Mouse (Mus musculus) bone marrow macrophage, adult 2 months (primary cell): ENCODE measurements around the gene 1110032F04Rik. TPM values are rescaled to one million over a fixed set of nuclear protein-coding genes. Genes with fewer than 3 reads are reported as not detected.
"Not testable (repeated sequence)": the region's sequence is repeated elsewhere in the genome, so short reads cannot be mapped to it uniquely, and the experiment has no call there.

Source experiments
- H3K27ac ChIP-seq: 2 replicates; pipeline ENCODE4 v1.5.1; 2012; ENCODE audit warnings: low read depth, low read length; ENCODE audit not compliant: insufficient read depth
- H3K4me1 ChIP-seq: 2 replicates; pipeline ENCODE4 v1.6.1; 2012; ENCODE audit warnings: low read length; ENCODE audit not compliant: control insufficient read depth, insufficient read depth
- H3K4me3 ChIP-seq: 2 replicates; pipeline ENCODE4 v1.5.1; 2012; ENCODE audit warnings: mild to moderate bottlenecking, low read length, moderate library complexity; ENCODE audit not compliant: insufficient read depth
- CTCF ChIP-seq: IDR thresholded peaks from 2 replicates; pipeline ENCODE4 v1.5.1; 2012; ENCODE audit warnings: low read depth, mild to moderate bottlenecking, low read length, moderate library complexity
- POLR2A ChIP-seq: IDR thresholded peaks from 2 replicates; pipeline ENCODE4 v1.6.1; 2012; ENCODE audit warnings: mild to moderate bottlenecking, low read depth, low read length, borderline replicate concordance
- polyA plus RNA-seq: library from polyadenylated mRNA; stranded (reverse); fragments of >200 nt; gene quantifications from 2 replicates; pipeline ENCODE4 v1.2.4, GENCODE M21; 2012; ENCODE audit not compliant: missing spikeins, insufficient read depth, insufficient read length

1110032F04Rik gene
- polyA plus RNA-seq, 1 experiment, result not detected

- no peak for TF ChIP-seq CTCF
- no peak for TF ChIP-seq POLR2A
- H3K4me3 ChIP-seq, result no peak overlapping the region
- H3K4me1 ChIP-seq, result no peaks in the 10 kb centered on the region
- no peak overlapping the region for H3K27ac ChIP-seq
These were observed 25.4 kb upstream of the 1110032F04Rik start for GRCm38 (mm10) chr3:68844025-68844424.

- no peak overlapping the region for H3K4me3 ChIP-seq
- no peaks in the 10 kb centered on the region for H3K4me1 ChIP-seq
- no peak overlapping the region for H3K27ac ChIP-seq
- TF ChIP-seq CTCF, result no peak
- no peak for TF ChIP-seq POLR2A
These were observed 21.1 kb upstream of the 1110032F04Rik start for GRCm38 (mm10) chr3:68848323-68848722.

- Histone ChIP-seq H3K4me3 (no peak overlapping the region), H3K27ac (no peak overlapping the region), H3K4me1 (no peaks in the 10 kb centered on the region)
- TF ChIP-seq CTCF (no peak), POLR2A (no peak)
These were observed 17.0 kb upstream of the 1110032F04Rik start for GRCm38 (mm10) chr3:68852414-68852813.

- TF ChIP-seq POLR2A, result no peak
- TF ChIP-seq CTCF, result no peak
- no peak overlapping the region for H3K27ac ChIP-seq
- H3K4me1 ChIP-seq, result no peaks in the 10 kb centered on the region
- H3K4me3 ChIP-seq, result peak overlapping the region; percentile 41
These were observed 543 bp downstream of the 1110032F04Rik start for GRCm38 (mm10) chr3:68869691-68870567.

- Histone ChIP-seq H3K4me3 (peak overlapping the region; percentile 41; the same call in 1 of the 2 replicates), H3K27ac (no peak overlapping the region), H3K4me1 (no peaks in the 10 kb centered on the region)
- no peak for TF ChIP-seq CTCF
- TF ChIP-seq POLR2A, result no peak
These were observed 1.2 kb downstream of the 1110032F04Rik start for GRCm38 (mm10) chr3:68870568-68870950.

GRCm38 (mm10) chr3:68874079-68874478 is 4.7 kb downstream of the 1110032F04Rik start:
- TF ChIP-seq POLR2A (no peak), CTCF (no peak)
- no peak overlapping the region for H3K4me3 ChIP-seq

GRCm38 (mm10) chr3:68886845-68887244 is 17.5 kb downstream of the 1110032F04Rik start:
- H3K27ac ChIP-seq, result no peak overlapping the region
- H3K4me3 ChIP-seq, result no peak overlapping the region
- H3K4me1 ChIP-seq, result no peaks in the 10 kb centered on the region
- TF ChIP-seq POLR2A (no peak), CTCF (no peak)

More at GRCm38 (mm10) chr3:68874079-68874478, 4.7 kb downstream of the 1110032F04Rik start:
- no peaks in the 10 kb centered on the region for H3K4me1 ChIP-seq
- no peak overlapping the region for H3K27ac ChIP-seq

GRCm38 (mm10) chr3:68895426-68895825 is 26.0 kb downstream of the 1110032F04Rik start:
- H3K4me1 ChIP-seq, result no peaks in the 10 kb centered on the region
- no peak overlapping the region for H3K4me3 ChIP-seq
- TF ChIP-seq POLR2A, result no peak
- no peak for TF ChIP-seq CTCF
- no peak overlapping the region for H3K27ac ChIP-seq

- Histone ChIP-seq H3K27ac (no peak overlapping the region), H3K4me1 (no peaks in the 10 kb centered on the region)
- no peak for TF ChIP-seq POLR2A
- TF ChIP-seq CTCF, result no peak
These were observed 27.8 kb downstream of the 1110032F04Rik start for GRCm38 (mm10) chr3:68897154-68897553.

GRCm38 (mm10) chr3:68902636-68903035 is 33.2 kb downstream of the 1110032F04Rik start:
- not testable (repeated sequence) for H3K4me3 ChIP-seq, H3K27ac ChIP-seq, H3K4me1 ChIP-seq

More at GRCm38 (mm10) chr3:68897154-68897553, 27.8 kb downstream of the 1110032F04Rik start:
- no peak overlapping the region for H3K4me3 ChIP-seq
